Mouse (Mus musculus) E14TG2a.4 (cell line): ENCODE data around the gene Helz2.

ENCODE experiments used
- H3K27me3 ChIP-seq: 2 replicates; pipeline ENCODE4 v1.6.1; 2014; ENCODE audit warnings: low read length, control low read depth; ENCODE audit not compliant: insufficient read depth
- H3K36me3 ChIP-seq: 2 replicates; pipeline ENCODE4 v1.6.1; 2014; ENCODE audit warnings: low read length, control low read depth; ENCODE audit not compliant: insufficient read depth
- H3K4me1 ChIP-seq: replicated peaks from 2 replicates; pipeline ENCODE4 v1.6.1; 2014; ENCODE audit warnings: low read depth, low read length, control low read depth
- H3K4me3 ChIP-seq: replicated peaks from 2 replicates; pipeline ENCODE4 v1.5.1; 2014; ENCODE audit warnings: mild to moderate bottlenecking, low read length
- H3K9me3 ChIP-seq: 2 replicates; pipeline ENCODE4 v1.6.1; 2014; ENCODE audit warnings: low read length, control low read depth
- CTCF ChIP-seq: conservative IDR thresholded peaks from 2 replicates; pipeline ENCODE4 v1.5.1; 2014; ENCODE audit warnings: low read length
- NANOG ChIP-seq: IDR thresholded peaks from 2 replicates; pipeline ENCODE4 v1.6.1; 2014; ENCODE audit warnings: borderline replicate concordance, low read length, mixed read lengths
- POU5F1 ChIP-seq: IDR thresholded peaks from 2 replicates; pipeline ENCODE4 v1.6.1; 2014; ENCODE audit warnings: low read length, borderline replicate concordance

Gene Helz2

GRCm38 (mm10) chr2:181274639-181275038 is 32.8 kb upstream of the Helz2 start:
- TF ChIP-seq NANOG (no peak), CTCF (no peak), POU5F1 (no peak)
- no peak overlapping the region for H3K4me3 ChIP-seq
- H3K36me3 ChIP-seq, result peaks cover 82% of the 10 kb centered on the region
- H3K4me1 ChIP-seq, result peaks cover 8% of the 10 kb centered on the region
- no peaks in the 10 kb centered on the region for H3K27me3 ChIP-seq
- H3K9me3 ChIP-seq, result no peaks in the 10 kb centered on the region

- TF ChIP-seq NANOG, result no peak
- no peak for TF ChIP-seq POU5F1
- no peak for TF ChIP-seq CTCF
- H3K4me3 ChIP-seq, result no peak overlapping the region
- no peaks in the 10 kb centered on the region for H3K27me3 ChIP-seq
- H3K9me3 ChIP-seq, result no peaks in the 10 kb centered on the region
- peaks cover 80% of the 10 kb centered on the region for H3K36me3 ChIP-seq
- H3K4me1 ChIP-seq, result peaks cover 8% of the 10 kb centered on the region
Measured at GRCm38 (mm10) chr2:181273829-181274228, 32.0 kb upstream of the Helz2 start.

- TF ChIP-seq POU5F1, result no peak
- TF ChIP-seq CTCF, result no peak
- no peak for TF ChIP-seq NANOG
- Histone ChIP-seq H3K4me3 (no peak overlapping the region), H3K36me3 (peaks cover 72% of the 10 kb centered on the region), H3K4me1 (peaks cover 8% of the 10 kb centered on the region), H3K9me3 (no peaks in the 10 kb centered on the region), H3K27me3 (no peaks in the 10 kb centered on the region)
Measured at GRCm38 (mm10) chr2:181272092-181272491, 30.3 kb upstream of the Helz2 start.

GRCm38 (mm10) chr2:181266839-181267238 is 25.0 kb upstream of the Helz2 start:
- H3K27me3 ChIP-seq, result no peaks in the 10 kb centered on the region
- peaks cover 76% of the 10 kb centered on the region for H3K36me3 ChIP-seq
- no peaks in the 10 kb centered on the region for H3K4me1 ChIP-seq
- no peak overlapping the region for H3K4me3 ChIP-seq
- TF ChIP-seq NANOG (no peak), CTCF (no peak), POU5F1 (no peak)
- H3K9me3 ChIP-seq, result no peaks in the 10 kb centered on the region

DNA sequence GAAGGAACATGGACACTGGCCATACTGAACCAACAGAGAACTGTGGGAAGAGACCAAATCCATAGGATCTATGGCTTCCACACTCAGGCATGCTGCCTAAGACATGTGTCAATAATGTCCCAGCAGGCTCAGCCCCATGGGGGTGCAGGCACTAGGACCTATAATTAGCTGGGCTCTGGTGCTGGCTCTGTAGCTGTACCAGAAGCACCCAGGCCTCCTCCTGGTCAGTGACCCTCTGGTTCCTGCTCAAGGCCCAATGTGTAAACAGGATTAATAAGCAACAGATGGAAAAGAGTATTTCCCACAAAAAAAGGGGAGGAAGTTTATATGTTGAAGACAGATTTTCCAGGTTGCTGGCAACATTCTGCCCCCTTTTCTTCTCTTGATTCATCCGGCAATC is 11.4 kb upstream of the Helz2 start:
- H3K27me3 ChIP-seq, result no peaks in the 10 kb centered on the region
- H3K36me3 ChIP-seq, result peaks cover 78% of the 10 kb centered on the region
- no peaks in the 10 kb centered on the region for H3K9me3 ChIP-seq
- no peak for TF ChIP-seq NANOG
- no peak for TF ChIP-seq POU5F1
- TF ChIP-seq CTCF, result no peak
- no peak overlapping the region for H3K4me3 ChIP-seq
- no peaks in the 10 kb centered on the region for H3K4me1 ChIP-seq

DNA sequence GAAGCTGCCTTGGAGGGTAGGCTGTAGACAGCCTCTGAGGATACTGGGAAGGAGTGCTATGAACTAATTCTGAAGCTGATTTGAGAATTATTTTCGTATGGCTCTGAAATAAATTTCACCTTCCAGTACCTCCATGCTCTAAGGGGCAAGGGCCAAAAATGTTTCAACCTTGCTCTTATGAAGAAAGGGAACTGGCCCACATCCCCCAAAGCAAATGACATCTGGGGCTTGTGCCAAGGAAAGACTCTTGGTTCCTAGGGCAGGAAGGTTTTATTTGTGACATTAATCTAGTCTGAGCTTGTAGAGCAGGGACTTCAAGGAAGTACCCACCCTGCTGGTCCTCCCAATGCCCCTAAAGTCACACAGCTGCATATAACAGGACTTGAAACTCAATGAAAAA is 10.0 kb upstream of the Helz2 start:
- no peak for TF ChIP-seq CTCF
- no peak for TF ChIP-seq POU5F1
- no peak for TF ChIP-seq NANOG
- Histone ChIP-seq H3K4me3 (no peak overlapping the region), H3K9me3 (no peaks in the 10 kb centered on the region), H3K36me3 (peaks cover 64% of the 10 kb centered on the region), H3K27me3 (no peaks in the 10 kb centered on the region), H3K4me1 (no peaks in the 10 kb centered on the region)

GRCm38 (mm10) chr2:181249217-181249616 is 7.4 kb upstream of the Helz2 start:
- peaks cover 14% of the 10 kb centered on the region for H3K4me1 ChIP-seq
- H3K9me3 ChIP-seq, result no peaks in the 10 kb centered on the region
- no peaks in the 10 kb centered on the region for H3K27me3 ChIP-seq
- peaks cover 40% of the 10 kb centered on the region for H3K36me3 ChIP-seq
- H3K4me3 ChIP-seq, result no peak overlapping the region
- no peak for TF ChIP-seq POU5F1
- no peak for TF ChIP-seq NANOG
- TF ChIP-seq CTCF, result no peak

DNA sequence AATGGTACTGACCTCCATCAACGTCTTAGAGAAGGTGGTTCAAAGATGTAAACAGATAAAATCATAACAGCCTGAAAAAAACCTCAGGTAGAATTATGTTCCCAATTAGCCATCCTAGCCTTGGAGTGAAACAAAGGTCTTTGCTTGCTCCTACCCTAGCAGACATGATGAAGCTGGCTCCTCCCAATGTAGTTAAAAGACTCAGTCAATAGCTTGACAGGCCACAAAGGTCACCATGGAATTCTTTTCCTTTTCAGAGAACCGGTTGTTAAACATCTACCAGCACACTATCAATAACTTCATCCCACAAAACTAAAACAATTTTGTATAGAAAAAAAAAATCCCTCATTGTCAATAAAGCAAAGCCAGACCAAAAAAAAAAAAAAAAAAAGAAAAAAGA is 3.2 kb upstream of the Helz2 start:
- TF ChIP-seq NANOG (no peak), CTCF (no peak), POU5F1 (no peak)
- H3K9me3 ChIP-seq, result no peaks in the 10 kb centered on the region

DNA sequence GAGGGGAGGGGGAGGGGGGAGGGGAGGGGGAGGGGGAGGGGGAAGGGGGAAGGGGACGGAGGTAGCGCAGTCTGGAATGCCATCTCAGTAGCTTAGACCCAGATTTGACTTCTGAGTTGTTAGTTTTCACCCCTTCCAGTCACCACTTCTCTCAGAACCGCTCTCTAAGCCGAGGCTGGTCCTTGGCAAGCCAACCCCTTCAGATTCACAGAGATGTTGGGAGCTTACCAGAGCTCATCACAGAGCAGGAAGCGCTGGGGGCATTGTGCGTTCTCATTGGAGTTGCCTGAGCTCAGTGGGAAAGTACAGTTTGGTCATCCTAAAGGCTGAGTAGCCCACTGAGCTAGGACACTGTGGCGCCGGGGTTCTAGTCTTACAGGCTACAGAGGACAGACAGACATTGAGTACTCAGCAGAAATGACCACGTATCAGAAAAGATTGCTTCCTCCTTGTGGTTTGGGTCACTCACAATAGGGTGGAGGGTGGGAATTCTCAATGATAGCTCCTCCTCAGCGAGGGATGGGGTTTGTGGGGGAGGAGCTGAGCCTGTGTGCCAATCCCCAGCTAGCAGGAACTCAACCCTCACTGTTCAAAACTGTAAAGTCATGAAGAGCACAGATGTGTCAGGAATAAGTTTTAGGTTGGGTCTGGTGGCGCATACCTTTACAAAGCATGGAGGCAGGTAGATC is 2.0 kb upstream of the Helz2 start:
- no peak for TF ChIP-seq POU5F1
- TF ChIP-seq NANOG, result no peak
- TF ChIP-seq CTCF, result no peak
- H3K4me3 ChIP-seq, result peak overlapping the region; percentile 69
- H3K36me3 ChIP-seq, result no peaks in the 10 kb centered on the region
- peaks cover 19% of the 10 kb centered on the region for H3K27me3 ChIP-seq
- H3K9me3 ChIP-seq, result no peaks in the 10 kb centered on the region
- H3K4me1 ChIP-seq, result peaks cover 53% of the 10 kb centered on the region

More for the DNA sequence above, 3.2 kb upstream of the Helz2 start:
- peaks cover 53% of the 10 kb centered on the region for H3K4me1 ChIP-seq
- H3K27me3 ChIP-seq, result peaks cover 12% of the 10 kb centered on the region
- H3K36me3 ChIP-seq, result no peaks in the 10 kb centered on the region
- no peak overlapping the region for H3K4me3 ChIP-seq
